Mouse (Mus musculus) heart, postnatal 14 days (tissue): ENCODE data around the gene Resf1. TPM values are rescaled to one million over a fixed set of nuclear protein-coding genes. Genes with fewer than 3 reads are reported as not detected.
"Not testable (repeated sequence)": the region's sequence is repeated elsewhere in the genome, so short reads cannot be mapped to it uniquely, and the experiment has no call there.

ENCODE experiments used
- DNase-seq, 2 experiments: peaks; one replicate each; pipeline ENCODE4 v3.0.0; 2021 to 2022
- intact Hi-C: fragments of 180-260 bp; cut with DNase I; formaldehyde crosslinking; loops from one replicate; pipeline ENCODE4 v1.15.1; 2025
- total RNA-seq, 2 experiments: library from RNA; stranded (reverse); gene quantifications; 2 replicates each; pipeline ENCODE4 v1.2.3; 2021

Gene Resf1
- total RNA-seq, 2 experiments from 2014 or later, result 32.8 to 38.6 TPM

DNA sequence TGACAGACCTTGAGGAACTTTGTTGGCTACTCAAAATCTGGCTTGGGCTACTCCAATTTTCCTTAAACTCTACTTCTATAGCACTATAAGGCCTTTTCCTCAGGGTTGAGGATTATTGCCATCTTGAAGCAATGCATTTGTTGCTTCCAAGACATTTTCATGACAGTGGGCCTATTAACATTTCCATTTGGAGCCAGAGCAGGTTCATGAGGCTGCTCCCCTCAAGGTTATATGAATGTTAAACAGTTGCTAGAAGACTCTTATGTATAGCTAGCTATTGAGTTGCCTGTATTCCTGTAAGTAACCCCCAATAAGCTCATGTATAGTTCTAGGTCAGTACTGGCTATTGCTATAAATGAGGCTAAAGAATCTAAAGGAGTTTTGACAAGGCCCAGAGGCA is 28.8 kb downstream of the Resf1 start:
- intact Hi-C loops, result no loop called here
- DNase-seq, result no peak

DNA sequence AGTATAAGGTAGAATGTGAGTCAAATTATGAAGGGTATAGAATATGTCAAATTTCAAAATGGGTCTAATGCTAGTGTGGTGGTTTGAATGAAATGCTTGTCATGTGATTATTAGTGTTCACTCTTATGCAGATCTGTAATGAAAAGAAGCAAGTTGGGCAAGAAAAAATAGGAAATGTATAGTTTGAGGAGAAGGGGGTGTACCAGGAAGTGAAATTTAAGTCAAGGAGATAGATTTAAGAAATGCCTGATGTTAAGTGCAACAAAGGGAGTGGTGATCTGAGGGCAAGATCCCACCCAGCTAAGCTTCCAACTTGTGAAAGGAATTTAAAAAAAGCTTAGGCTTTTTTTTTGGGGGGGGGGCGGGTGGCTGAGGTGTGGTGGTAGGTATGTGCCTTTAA is 29.4 kb downstream of the Resf1 start:
- DNase-seq, result no peak

DNA sequence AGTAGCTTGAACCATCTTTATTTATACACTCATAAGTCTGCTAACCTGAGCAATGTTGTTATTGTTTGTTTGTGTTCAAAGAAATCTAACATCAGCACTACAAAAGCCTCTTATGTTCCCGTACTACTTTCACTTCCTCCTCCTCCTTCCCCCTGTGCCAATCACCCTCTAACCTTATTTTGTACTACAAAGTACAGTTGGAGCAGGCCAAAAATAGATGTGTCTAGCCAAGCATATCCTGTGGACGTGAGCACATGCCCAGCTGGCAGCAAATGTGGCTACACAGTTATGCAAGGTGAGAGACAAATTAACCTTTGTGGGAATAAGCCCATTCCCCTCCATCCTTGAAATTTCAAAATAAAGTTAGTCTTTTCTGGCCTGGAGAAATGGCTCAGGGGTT is 34.6 kb downstream of the Resf1 start:
- intact Hi-C loops, result no loop called here

More for the DNA sequence above, 29.4 kb downstream of the Resf1 start:
- intact Hi-C loops, result no loop called here

DNA sequence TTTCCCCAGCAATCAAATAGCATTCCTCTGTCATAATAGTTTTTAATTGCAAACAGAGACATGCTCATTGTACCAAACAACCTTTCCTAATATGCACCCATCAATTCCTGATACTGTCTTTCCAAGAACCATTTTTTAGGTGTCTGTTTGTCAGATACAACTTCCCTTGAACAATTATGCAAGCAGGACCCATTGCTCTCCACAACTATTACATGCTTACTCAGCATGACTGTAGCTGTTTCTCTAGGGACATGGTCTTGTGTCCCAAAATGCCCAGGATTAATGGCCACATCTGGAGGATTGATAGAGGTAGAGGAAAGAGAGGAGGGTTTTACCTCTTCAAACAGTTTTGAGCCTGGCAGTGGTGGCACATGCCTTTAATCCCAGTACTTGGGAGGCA is 35.2 kb downstream of the Resf1 start:
- intact Hi-C loops, result no loop called here
- no peak for DNase-seq

More for the DNA sequence above, 34.6 kb downstream of the Resf1 start:
- peak; percentile 10 to 25 for DNase-seq

DNA sequence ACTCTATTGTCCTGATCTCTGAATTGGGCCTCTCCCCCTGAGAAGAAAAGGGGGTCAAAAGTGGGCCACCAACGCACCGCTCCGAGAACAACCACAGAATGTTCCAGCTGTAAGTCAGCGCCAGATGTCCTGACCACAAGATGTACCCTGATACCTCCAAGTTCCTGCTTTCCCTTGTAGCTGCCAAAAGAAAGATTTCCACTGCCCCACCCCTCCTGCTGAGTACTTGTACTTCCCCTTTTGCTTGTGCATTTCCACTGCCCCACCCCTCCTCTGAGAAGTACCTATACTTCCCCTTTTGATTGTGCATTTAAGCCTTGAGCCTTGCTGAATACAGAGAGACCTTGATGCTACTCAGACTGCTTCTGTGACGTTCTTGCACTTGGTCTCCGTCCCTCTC is 39.0 kb downstream of the Resf1 start:
- DNase-seq, intact Hi-C loops: not testable (repeated sequence)

DNA sequence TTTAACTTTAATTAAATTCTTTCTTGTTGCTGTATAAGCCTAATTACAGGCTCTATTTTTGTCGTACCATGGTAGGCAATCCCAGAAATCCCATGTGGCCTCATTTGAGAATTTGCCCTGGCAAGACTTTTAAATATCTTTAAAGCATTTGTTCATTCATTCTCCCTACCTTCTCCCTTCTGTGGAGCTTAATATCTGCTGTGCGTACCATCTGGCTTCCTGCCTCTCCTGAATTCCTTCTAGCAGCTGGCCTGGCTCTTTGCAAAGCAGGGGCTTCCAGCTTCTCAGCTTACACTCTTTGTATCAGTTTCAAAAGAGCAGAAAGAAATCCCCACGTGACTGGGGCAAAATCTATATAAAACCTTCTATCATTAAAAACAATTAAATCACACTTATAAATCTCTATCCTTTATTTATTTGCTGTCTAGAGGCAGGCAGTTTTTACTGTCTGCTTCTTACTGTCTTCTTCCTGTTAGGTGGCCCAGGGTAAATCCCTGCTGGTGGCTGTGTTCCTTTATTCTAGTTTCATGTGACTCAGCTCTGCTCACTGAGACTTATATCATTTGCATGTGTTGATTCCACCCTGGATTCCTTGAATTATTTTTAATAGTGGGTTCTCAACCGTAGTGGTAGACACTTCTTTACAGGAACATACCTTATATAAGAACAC is 45.7 kb downstream of the Resf1 start:
- intact Hi-C loops, result no loop called here
- no peak for DNase-seq

DNA sequence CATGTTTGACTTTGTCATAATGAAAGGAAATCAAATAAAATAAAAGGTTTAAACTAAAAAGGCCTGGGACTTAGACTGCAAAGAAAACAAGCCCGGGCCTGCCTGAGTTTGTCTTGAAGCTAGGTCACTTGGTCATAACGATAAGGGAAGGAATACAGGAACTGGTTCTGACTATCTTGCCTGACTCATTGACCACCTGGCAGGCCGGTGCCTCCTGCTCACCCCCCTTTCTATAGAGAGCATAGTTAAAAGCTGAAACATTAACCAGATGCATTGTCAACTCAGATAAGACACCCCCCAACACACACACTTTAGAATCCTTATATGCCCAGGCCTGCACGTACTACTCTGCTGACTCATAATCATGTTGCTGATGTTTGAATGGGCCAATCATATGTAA is 46.6 kb downstream of the Resf1 start:
- intact Hi-C loops, DNase-seq: not testable (repeated sequence)

GRCm38 (mm10) chr6:149357155-149357554 is 47.9 kb downstream of the Resf1 start:
- intact Hi-C loops, result no loop called here
- no peak for DNase-seq

DNA sequence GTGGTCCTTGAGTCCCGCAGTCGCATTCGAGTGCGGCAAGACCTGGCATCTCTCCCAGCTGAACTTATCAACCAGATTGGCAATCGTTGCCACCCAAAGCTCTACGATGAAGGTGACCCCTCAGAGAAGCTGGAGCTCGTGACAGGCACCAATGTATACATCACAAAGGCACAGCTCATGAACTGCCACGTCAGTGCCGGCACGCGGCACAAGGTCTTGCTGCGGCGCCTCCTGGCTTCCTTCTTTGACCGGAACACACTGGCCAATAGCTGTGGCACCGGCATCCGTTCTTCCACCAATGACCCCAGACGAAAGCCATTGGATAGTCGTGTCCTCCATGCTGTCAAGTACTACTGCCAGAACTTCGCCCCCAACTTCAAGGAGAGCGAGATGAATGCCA is 53.3 kb downstream of the Resf1 start:
- intact Hi-C loops, DNase-seq: not testable (repeated sequence)

GRCm38 (mm10) chr6:149365975-149366374 is 56.8 kb downstream of the Resf1 start:
- DNase-seq, intact Hi-C loops: not testable (repeated sequence)

- intact Hi-C loops, result no loop called here
- no peak for DNase-seq
These were observed 57.2 kb downstream of the Resf1 start for GRCm38 (mm10) chr6:149366403-149366802.

DNA sequence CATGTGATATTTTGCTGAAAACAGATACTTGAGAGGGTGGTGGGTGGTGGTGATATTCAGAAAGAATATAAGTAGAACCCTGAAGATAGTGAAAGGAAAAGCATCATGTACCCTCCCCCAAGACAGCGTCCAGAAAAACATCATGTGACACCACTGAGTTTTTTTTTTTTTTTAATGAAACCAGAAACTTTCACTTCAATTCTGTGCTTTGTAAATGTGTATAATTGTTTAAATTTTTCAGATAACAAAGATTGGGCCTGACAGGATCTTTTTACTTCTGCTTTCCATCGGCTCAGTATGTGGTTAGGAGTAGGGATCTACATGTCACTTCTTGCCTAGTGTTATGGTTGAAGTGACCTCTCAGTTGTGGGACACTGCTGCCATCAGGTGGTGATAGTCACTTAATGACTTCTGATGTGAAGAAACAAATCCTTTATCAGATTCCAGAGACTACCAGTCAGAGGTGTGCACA is 65.8 kb downstream of the Resf1 start:
- intact Hi-C loops, result loop anchor here (1.0 to 5.0 kb wide), 4 partner anchors 68 to 318 kb away; partner anchors contain the start of genes Amn1 and Resf1
- DNase-seq, result peak; percentile 71 to 83

DNA sequence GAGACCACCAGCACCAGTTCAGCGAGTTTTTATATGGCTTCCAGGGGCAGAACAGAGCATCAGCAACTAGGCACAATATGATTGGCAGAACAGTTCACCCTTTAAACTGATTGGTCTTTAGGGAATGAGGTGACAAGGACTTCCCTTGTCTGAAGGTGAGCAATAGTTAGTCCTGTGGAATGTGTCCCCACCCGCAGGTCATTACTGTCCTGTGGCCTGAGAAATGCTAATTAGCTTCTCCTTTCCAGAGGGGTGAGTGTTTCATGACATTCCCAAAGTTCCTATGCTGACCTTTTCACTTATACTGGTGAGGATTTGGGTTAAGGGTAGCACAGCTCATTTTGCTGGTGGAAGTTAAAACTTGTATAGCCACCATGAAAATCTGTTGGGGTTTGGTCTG is 74.3 kb downstream of the Resf1 start:
- no peak for DNase-seq
- intact Hi-C loops, result no loop called here

Other genes with a start within 250 kb of the Resf1 start
- 10 to 100 TPM; 20.5 to 23.3 TPM for gene Dennd5b, start 207.7 kb upstream of the Resf1 start, total RNA-seq
- gene Gm10203, start 179.2 kb upstream of the Resf1 start, total RNA-seq, result not detected
- gene Etfbkmt, start 169.6 kb upstream of the Resf1 start, total RNA-seq, result 10 to 100 TPM; 31.2 to 31.9 TPM
- gene Amn1, start 120.7 kb upstream of the Resf1 start, total RNA-seq, result 10 to 100 TPM; 19.5 to 21.7 TPM
- 1 to 10 TPM; 3.5 to 3.6 TPM for gene Bicd1, start 99.5 kb downstream of the Resf1 start, total RNA-seq